Mouse (Mus musculus): ENCODE results near the gene Pms1. TPM values are rescaled to one million over a fixed set of nuclear protein-coding genes. Genes with fewer than 3 reads are reported as not detected.
"Not testable (repeated sequence)": the region's sequence is repeated elsewhere in the genome, so short reads cannot be mapped to it uniquely, and the experiment has no call there.

Pms1 gene
- polyA plus RNA-seq, 1 experiment from 2014 or later = 18.2 TPM

GRCm38 (mm10) chr1:53272646-53273045 is 24.2 kb downstream of the Pms1 start:
- DNase-seq (ENCODE audit: low spot score) = no peak
- H3K27me3 ChIP-seq (ENCODE audit: insufficient read depth, poor library complexity, severe bottlenecking) = no peaks in the 10 kb centered on the region
- no peaks in the 10 kb centered on the region for H3K9me3 ChIP-seq
- H3K36me3 ChIP-seq = 0 out of 2 replicates have a peak, but pooled peaks cover 2% of the 10 kb centered on the region
- no peaks in the 10 kb centered on the region for H3K4me1 ChIP-seq
- no peak overlapping the region for H3K4me3 ChIP-seq
- H3K27ac ChIP-seq = no peak overlapping the region

DNA sequence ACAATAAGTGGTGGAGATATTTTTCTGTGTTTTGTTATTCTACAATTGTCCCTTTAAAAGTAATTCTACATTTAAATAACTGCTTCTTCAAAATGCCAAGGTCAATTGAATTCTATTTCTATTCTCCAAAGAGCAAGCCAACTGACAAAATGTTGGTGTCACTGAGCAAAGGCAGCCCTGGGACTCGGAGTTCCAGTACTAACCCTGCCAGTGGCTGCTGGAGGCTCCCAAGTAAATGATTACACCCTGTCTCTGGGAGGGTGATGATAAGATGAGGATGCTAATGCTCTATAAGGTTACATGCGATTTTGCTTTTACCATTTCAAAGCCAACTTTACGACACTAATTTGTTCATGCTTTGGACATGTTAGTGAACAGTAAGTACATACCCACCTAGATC is 26.9 kb downstream of the Pms1 start:
- no peaks in the 10 kb centered on the region for H3K9me3 ChIP-seq
- no peaks in the 10 kb centered on the region for H3K4me1 ChIP-seq
- 65% methylated on average over 3 of the region's 3 CpGs for WGBS
- DNase-seq (ENCODE audit: low spot score) = no peak
- H3K36me3 ChIP-seq = peaks cover 8% of the 10 kb centered on the region
- no peak overlapping the region for H3K4me3 ChIP-seq
- no peak overlapping the region for H3K27ac ChIP-seq
- H3K27me3 ChIP-seq (ENCODE audit: insufficient read depth, poor library complexity, severe bottlenecking) = no peaks in the 10 kb centered on the region

GRCm38 (mm10) chr1:53264958-53265612 is 31.7 kb downstream of the Pms1 start:
- H3K9me3 ChIP-seq; H3K4me1 ChIP-seq; H3K27me3 ChIP-seq (ENCODE audit: insufficient read depth, poor library complexity, severe bottlenecking); H3K4me3 ChIP-seq; H3K27ac ChIP-seq; DNase-seq (ENCODE audit: low spot score): not testable (repeated sequence)
- peaks cover 13% of the 10 kb centered on the region for H3K36me3 ChIP-seq

DNA sequence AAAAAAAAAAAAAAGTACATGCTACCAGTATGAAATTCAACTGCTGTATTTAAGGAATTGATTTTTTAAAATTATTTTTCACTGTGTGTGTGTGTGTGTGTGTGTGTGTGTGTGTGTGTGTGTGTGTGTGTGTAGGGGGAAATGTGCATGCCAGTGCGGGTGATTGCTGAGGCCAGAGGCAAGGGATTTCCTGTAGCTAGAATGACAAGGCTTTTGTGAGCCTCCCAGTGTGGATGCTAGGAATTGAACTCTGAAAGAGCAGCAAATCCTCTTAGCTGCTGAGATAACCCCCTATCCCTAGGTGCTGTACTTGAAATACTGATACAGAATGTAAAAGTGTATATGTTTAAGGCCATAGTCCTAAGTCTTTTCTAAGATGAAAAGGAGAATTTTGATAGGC is 70.8 kb downstream of the Pms1 start:
- Histone ChIP-seq H3K4me1 (no peaks in the 10 kb centered on the region), H3K4me3 (no peak overlapping the region), H3K9me3 (no peaks in the 10 kb centered on the region), H3K36me3 (0 out of 2 replicates have a peak, but pooled peaks cover 5% of the 10 kb centered on the region), H3K27me3 (ENCODE audit: insufficient read depth, poor library complexity, severe bottlenecking) (no peaks in the 10 kb centered on the region), H3K27ac (no peak overlapping the region)
- WGBS = 44% methylated on average over 1 of the region's 1 CpGs
- no peak for DNase-seq (ENCODE audit: low spot score)

DNA sequence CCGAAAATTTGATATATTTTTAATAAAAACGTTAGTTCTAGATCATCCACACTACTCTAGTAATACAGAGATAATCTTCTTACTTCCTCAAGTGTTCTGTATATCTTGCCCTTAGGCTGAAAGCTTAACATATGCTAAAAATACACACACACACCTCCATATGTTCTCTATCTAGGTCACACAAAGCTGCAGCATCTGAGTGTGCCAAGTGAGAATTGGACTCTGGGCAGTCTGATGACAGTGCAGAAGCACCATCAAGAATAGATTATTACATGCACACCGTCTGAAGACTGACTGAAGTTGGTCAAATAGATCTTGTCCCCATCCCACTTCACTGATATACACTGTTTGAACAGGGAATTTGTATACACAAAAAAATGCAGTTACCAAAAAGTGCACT is 71.2 kb downstream of the Pms1 start:
- no peak for DNase-seq (ENCODE audit: low spot score)
- Histone ChIP-seq H3K27me3 (ENCODE audit: insufficient read depth, poor library complexity, severe bottlenecking) (no peaks in the 10 kb centered on the region), H3K9me3 (no peaks in the 10 kb centered on the region), H3K36me3 (0 out of 2 replicates have a peak, but pooled peaks cover 5% of the 10 kb centered on the region), H3K27ac (no peak overlapping the region), H3K4me3 (no peak overlapping the region), H3K4me1 (no peaks in the 10 kb centered on the region)
- WGBS = 71% methylated on average over 3 of the region's 3 CpGs

- H3K9me3 ChIP-seq = no peaks in the 10 kb centered on the region
- H3K27ac ChIP-seq = no peak overlapping the region
- H3K36me3 ChIP-seq = 0 out of 2 replicates have a peak, but pooled peaks cover 3% of the 10 kb centered on the region
- 90% methylated on average over 1 of the region's 1 CpGs for WGBS
- H3K4me1 ChIP-seq = no peaks in the 10 kb centered on the region
- no peaks in the 10 kb centered on the region for H3K27me3 ChIP-seq (ENCODE audit: insufficient read depth, poor library complexity, severe bottlenecking)
- no peak overlapping the region for H3K4me3 ChIP-seq
- DNase-seq (ENCODE audit: low spot score) = no peak
Observed at GRCm38 (mm10) chr1:53224775-53225174, 72.0 kb downstream of the Pms1 start.

- no peaks in the 10 kb centered on the region for H3K4me1 ChIP-seq
- H3K4me3 ChIP-seq = no peak overlapping the region
- no peak for DNase-seq (ENCODE audit: low spot score)
- H3K36me3 ChIP-seq = peaks cover 9% of the 10 kb centered on the region; the same call in 1 of the 2 replicates
- H3K27ac ChIP-seq = no peak overlapping the region
- no peaks in the 10 kb centered on the region for H3K9me3 ChIP-seq
- H3K27me3 ChIP-seq (ENCODE audit: insufficient read depth, poor library complexity, severe bottlenecking) = no peaks in the 10 kb centered on the region
Observed at GRCm38 (mm10) chr1:53210136-53210535, 86.7 kb downstream of the Pms1 start.

DNA sequence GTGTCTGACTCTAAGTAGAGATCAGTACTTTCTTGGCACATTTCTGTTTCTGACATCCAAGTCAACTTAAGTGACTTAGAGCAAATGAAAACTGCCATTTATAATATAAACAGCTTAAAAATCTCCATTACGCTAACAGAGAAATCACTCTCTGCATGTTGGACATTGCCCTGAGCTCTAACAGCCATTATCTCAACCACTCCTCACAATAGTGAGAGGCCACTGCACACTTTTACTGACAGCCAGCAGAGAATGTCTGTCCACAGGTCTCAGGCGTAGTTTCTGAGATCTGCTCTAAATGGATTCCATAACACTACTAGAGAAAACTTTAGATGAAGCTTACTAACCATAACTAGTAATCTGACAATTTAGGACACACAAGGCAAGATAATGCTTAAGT is 92.9 kb downstream of the Pms1 start:
- no peak for DNase-seq (ENCODE audit: low spot score)
- no peak overlapping the region for H3K4me3 ChIP-seq
- no peaks in the 10 kb centered on the region for H3K27me3 ChIP-seq (ENCODE audit: insufficient read depth, poor library complexity, severe bottlenecking)
- no peak overlapping the region; the same call in 1 of the 2 replicates for H3K27ac ChIP-seq
- H3K9me3 ChIP-seq = no peaks in the 10 kb centered on the region
- WGBS = 69% methylated on average over 2 of the region's 2 CpGs
- peaks cover 5% of the 10 kb centered on the region; the same call in 1 of the 2 replicates for H3K36me3 ChIP-seq
- H3K4me1 ChIP-seq = no peaks in the 10 kb centered on the region; the same call in 1 of the 2 replicates

GRCm38 (mm10) chr1:53201630-53202199 is 95.1 kb downstream of the Pms1 start:
- Histone ChIP-seq H3K27ac (no peak overlapping the region), H3K4me3 (no peak overlapping the region), H3K4me1 (no peaks in the 10 kb centered on the region; the same call in 1 of the 2 replicates), H3K27me3 (ENCODE audit: insufficient read depth, poor library complexity, severe bottlenecking) (no peaks in the 10 kb centered on the region), H3K36me3 (peaks cover 4% of the 10 kb centered on the region; the same call in 1 of the 2 replicates), H3K9me3 (no peaks in the 10 kb centered on the region)
- 86% methylated on average over 2 of the region's 2 CpGs for WGBS
- no peak for DNase-seq (ENCODE audit: low spot score)

DNA sequence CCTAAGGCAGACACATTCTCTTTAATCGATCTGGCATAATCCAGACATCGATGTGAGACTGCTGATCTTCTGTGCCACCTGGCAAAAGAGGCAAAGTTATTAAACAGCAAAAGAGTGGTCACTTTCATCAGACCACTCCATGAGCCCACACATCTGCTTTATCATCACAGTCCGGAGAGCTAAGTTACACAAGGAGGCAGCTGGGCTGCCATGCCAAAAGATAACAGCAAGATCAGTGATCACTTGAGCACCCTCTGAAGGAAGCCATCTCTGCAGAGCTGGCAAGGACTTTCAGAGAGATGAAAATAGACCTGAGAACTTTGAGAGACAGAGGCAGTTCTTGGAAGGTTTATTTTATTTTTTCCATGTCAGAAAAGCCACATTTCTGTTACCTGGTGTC is 102.3 kb downstream of the Pms1 start:
- Histone ChIP-seq H3K9me3 (no peaks in the 10 kb centered on the region), H3K36me3 (no peaks in the 10 kb centered on the region), H3K4me1 (peaks cover 13% of the 10 kb centered on the region; the same call in 1 of the 2 replicates), H3K27ac (no peak overlapping the region), H3K27me3 (ENCODE audit: insufficient read depth, poor library complexity, severe bottlenecking) (no peaks in the 10 kb centered on the region), H3K4me3 (no peak overlapping the region)
- DNase-seq (ENCODE audit: low spot score) = no peak
- 61% methylated on average over 3 of the region's 3 CpGs for WGBS

DNA sequence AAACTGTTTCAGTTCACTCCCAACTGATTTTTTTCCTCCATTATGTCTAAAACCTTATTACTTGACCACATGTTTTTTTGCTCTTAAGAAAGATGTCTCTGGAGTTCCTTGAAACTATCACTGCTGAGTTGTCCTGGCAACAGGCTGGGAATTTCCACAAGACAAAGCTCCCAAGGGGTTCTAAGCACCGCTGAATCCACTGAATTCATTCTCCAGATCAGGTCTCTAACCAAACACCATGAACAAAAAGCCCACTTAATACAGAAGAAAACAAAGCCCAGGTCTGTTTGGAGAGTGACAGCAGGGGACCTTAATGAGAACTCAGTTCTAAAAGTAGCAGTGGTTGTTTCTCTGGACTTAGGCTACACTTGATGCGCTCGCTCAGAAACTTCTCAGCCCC is 105.6 kb downstream of the Pms1 start:
- H3K4me3 ChIP-seq = no peak overlapping the region
- peaks cover 13% of the 10 kb centered on the region; the same call in 1 of the 2 replicates for H3K4me1 ChIP-seq
- H3K36me3 ChIP-seq = peaks cover 4% of the 10 kb centered on the region; the same call in 1 of the 2 replicates
- H3K27me3 ChIP-seq (ENCODE audit: insufficient read depth, poor library complexity, severe bottlenecking) = no peaks in the 10 kb centered on the region
- H3K27ac ChIP-seq = no peak overlapping the region
- no peaks in the 10 kb centered on the region for H3K9me3 ChIP-seq
- 85% methylated on average over 3 of the region's 3 CpGs for WGBS
- no peak for DNase-seq (ENCODE audit: low spot score)

GRCm38 (mm10) chr1:53189620-53190019 is 107.2 kb downstream of the Pms1 start:
- H3K4me3 ChIP-seq = no peak overlapping the region
- no peak overlapping the region for H3K27ac ChIP-seq
- H3K9me3 ChIP-seq = no peaks in the 10 kb centered on the region
- H3K36me3 ChIP-seq = peaks cover 4% of the 10 kb centered on the region; the same call in 1 of the 2 replicates
- H3K27me3 ChIP-seq (ENCODE audit: insufficient read depth, poor library complexity, severe bottlenecking) = no peaks in the 10 kb centered on the region
- DNase-seq (ENCODE audit: low spot score) = no peak
- H3K4me1 ChIP-seq = peaks cover 11% of the 10 kb centered on the region; the same call in 1 of the 2 replicates
- 80% methylated on average over 3 of the region's 3 CpGs for WGBS

- DNase-seq (ENCODE audit: low spot score) = no peak
- Histone ChIP-seq H3K4me3 (no peak within 1 kb of the TSS), H3K27me3 (ENCODE audit: insufficient read depth, poor library complexity, severe bottlenecking) (no peaks in the 10 kb centered on the region), H3K9me3 (no peaks in the 10 kb centered on the region), H3K4me1 (peaks cover 6% of the 10 kb centered on the region; the same call in 1 of the 2 replicates), H3K36me3 (peaks cover 4% of the 10 kb centered on the region; the same call in 1 of the 2 replicates), H3K27ac (no peak within 1 kb of the TSS)
- WGBS = 93% methylated on average over 8 of the region's 8 CpGs
Observed at GRCm38 (mm10) chr1:53187536-53187935, 109.3 kb downstream of the Pms1 start, which contains the start of gene 1700019A02Rik. TSS of gene 1700019A02Rik (minus strand) at chr1:53187636.

Data from heart, embryonic 10.5 days (tissue).